ENCODE assay signal across 8 mouse cellular contexts in the genomic region with DNA sequence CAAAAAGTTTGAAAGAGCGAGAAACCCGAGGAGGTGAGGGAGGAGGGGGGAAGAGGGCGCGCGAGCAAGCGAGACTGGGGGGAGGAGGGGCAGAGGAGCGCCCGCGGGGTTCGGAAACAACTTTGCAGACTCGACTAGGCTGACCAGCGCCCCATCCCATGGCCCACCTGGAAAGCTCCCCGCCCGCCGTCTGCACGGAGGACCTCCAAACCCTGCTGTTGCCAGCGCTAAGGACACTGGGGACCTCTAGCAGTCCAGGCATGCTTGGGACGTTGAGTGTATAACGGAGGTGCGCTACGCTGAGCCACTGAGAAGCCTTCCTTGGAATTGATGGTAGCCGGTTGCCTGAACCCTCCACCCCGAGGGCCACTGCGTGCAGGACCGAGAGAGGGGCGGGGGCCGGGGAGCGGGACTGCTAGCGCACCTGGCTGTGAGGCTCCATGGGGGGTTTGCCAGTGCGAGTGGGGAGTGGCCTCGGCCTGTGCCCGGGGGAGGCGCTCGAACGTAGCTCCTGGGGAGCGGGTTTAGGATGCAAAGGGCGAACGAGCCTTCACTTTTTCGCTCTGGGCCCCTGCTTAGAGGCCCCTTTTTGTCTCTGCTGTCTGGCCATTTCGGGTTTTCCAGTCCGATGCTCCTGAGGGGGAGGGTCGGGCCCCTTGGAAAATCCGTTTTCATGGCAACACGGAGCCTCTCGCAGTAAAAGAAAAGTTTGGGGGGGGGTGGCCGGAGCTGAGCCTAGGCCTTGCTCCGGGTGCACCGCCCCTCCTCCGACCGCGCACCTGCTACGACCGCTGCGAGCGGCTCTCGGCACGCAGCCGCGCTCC. TPM values are rescaled to one million over a fixed set of nuclear protein-coding genes. Genes with fewer than 3 reads are reported as not detected.
DNase-seq lines count a peak whose midpoint lies in the region; ATAC-seq and TF ChIP-seq lines count a peak whose summit lies in the region.

No protein-coding gene starts in this region.

- no peak overlapping the region for H3K9ac ChIP-seq in heart, embryonic 16.5 days (ENCODE audit: low read length)
- no peak overlapping the region for H3K9ac ChIP-seq in heart, adult 2 months (ENCODE audit: low read depth, low read length)
- 0 out of 2 replicates have a peak overlapping the region, but pooled peaks have one; percentile 20 for H3K9ac ChIP-seq in hindbrain, embryonic 14.5 days
- H3K9ac ChIP-seq in neural tube, embryonic 11.5 days (ENCODE audit: low read length), result peak overlapping the region; percentile 14; the same call in 1 of the 2 replicates

- intact Hi-C loops in heart, adult 2 months (cut with DNase I), result no loop called here
- intact Hi-C loops in left cerebral cortex, postnatal 14 days (cut with DNase I), result loop anchor here (10.0 kb wide), 1 partner anchor 389 kb away; no protein-coding TSS in a partner anchor

- no peak for DNase-seq in heart, adult 2 months
- peak; percentile 39 for DNase-seq in embryo, embryonic 10 days (ENCODE audit: low spot score)
- no peak for DNase-seq in hindbrain, embryonic 14.5 days (ENCODE audit: low spot score)
- DNase-seq in neural tube, embryonic 11.5 days (ENCODE audit: low spot score), result peak; percentile 64
- no peak for DNase-seq in frontal cortex, adult 2 months (ENCODE audit: extremely low spot score in 1 of 2, low spot score in 1 of 2)
- no peak for DNase-seq in spleen, postnatal 4 days (ENCODE audit: low spot score in 2 of 2)
- no peak for DNase-seq in left cerebral cortex, postnatal 14 days (ENCODE audit: low spot score in 2 of 2)

- no peaks in the 10 kb centered on the region for H3K4me1 ChIP-seq in heart, embryonic 16.5 days (ENCODE audit: control insufficient read depth, insufficient read depth, low read length)
- no peaks in the 10 kb centered on the region for H3K4me1 ChIP-seq in heart, adult 2 months (ENCODE audit: control insufficient read depth, insufficient read depth, low read length)
- no peaks in the 10 kb centered on the region for H3K4me1 ChIP-seq in hindbrain, embryonic 14.5 days (replicated peaks; ENCODE audit: control insufficient read depth, insufficient read depth, low read length)
- H3K4me1 ChIP-seq in neural tube, embryonic 11.5 days (ENCODE audit: control insufficient read depth, insufficient read depth, low read length), result peaks cover 2% of the 10 kb centered on the region; the same call in 1 of the 2 replicates

- H3K27me3 ChIP-seq in heart, embryonic 16.5 days (ENCODE audit: control insufficient read depth, insufficient read depth, low read length), result peaks cover 59% of the 10 kb centered on the region
- H3K27me3 ChIP-seq in heart, adult 2 months (ENCODE audit: control insufficient read depth, insufficient read depth, low read length), result peaks cover 29% of the 10 kb centered on the region
- peaks cover 30% of the 10 kb centered on the region for H3K27me3 ChIP-seq in hindbrain, embryonic 14.5 days (ENCODE audit: control insufficient read depth, insufficient read depth, low read length)
- peaks cover 10% of the 10 kb centered on the region; the same call in 1 of the 2 replicates for H3K27me3 ChIP-seq in neural tube, embryonic 11.5 days (ENCODE audit: control insufficient read depth, insufficient read depth, low read length)

- H3K79me2 ChIP-seq in heart, adult 2 months (replicated peaks; ENCODE audit: control insufficient read depth, insufficient read depth, low read length), result no peaks in the 10 kb centered on the region

- WGBS in heart, embryonic 16.5 days, result 16% methylated on average over 49 of the region's 59 CpGs
- WGBS in heart, adult 2 months, result 23% methylated on average over 59 of the region's 59 CpGs
- WGBS in hindbrain, embryonic 14.5 days, result 25% methylated on average over 46 of the region's 59 CpGs
- WGBS in neural tube, embryonic 11.5 days, result 18% methylated on average over 41 of the region's 59 CpGs

- ATAC-seq in heart, embryonic 16.5 days (replicated peaks; ENCODE audit: extremely low read depth, insufficient read depth, low FRiP score), result no peak
- ATAC-seq in hindbrain, embryonic 14.5 days (ENCODE audit: low FRiP score), result peak; percentile 21; the same call in 1 of the 2 replicates
- peak; percentile 37 for ATAC-seq in neural tube, embryonic 11.5 days (ENCODE audit: insufficient read depth, low FRiP score, low TSS enrichment)

- no peak for TF ChIP-seq POLR2A in heart, adult 2 months (IDR thresholded peaks at IDR 0.05; ENCODE audit: insufficient read depth, low read depth, low read length)

- peak overlapping the region; percentile 59 for H3K4me3 ChIP-seq in heart, embryonic 16.5 days (ENCODE audit: low read length)
- no peak overlapping the region for H3K4me3 ChIP-seq in heart, adult 2 months
- H3K4me3 ChIP-seq in hindbrain, embryonic 14.5 days (replicated peaks; ENCODE audit: low read length), result peak overlapping the region; percentile 48
- peak overlapping the region; percentile 58 for H3K4me3 ChIP-seq in neural tube, embryonic 11.5 days (ENCODE audit: low read depth, low read length)

- H3K4me2 ChIP-seq in heart, embryonic 16.5 days (ENCODE audit: low read depth, low read length), result peak overlapping the region; percentile 74
- peak overlapping the region; percentile 64 for H3K4me2 ChIP-seq in hindbrain, embryonic 14.5 days (replicated peaks)
- peak overlapping the region; percentile 52 for H3K4me2 ChIP-seq in neural tube, embryonic 11.5 days (ENCODE audit: low read depth)

- TF ChIP-seq CTCF in heart, adult 2 months (IDR thresholded peaks at IDR 0.05), result no peak

- H3K27ac ChIP-seq in heart, embryonic 16.5 days (ENCODE audit: low read length), result no peak overlapping the region
- H3K27ac ChIP-seq in heart, adult 2 months, result no peak overlapping the region
- H3K27ac ChIP-seq in hindbrain, embryonic 14.5 days, result 0 out of 2 replicates have a peak overlapping the region, but pooled peaks have one; percentile 14
- peak overlapping the region; percentile 64 for H3K27ac ChIP-seq in neural tube, embryonic 11.5 days (ENCODE audit: low read depth, low read length)

- no peaks in the 10 kb centered on the region for H3K9me3 ChIP-seq in heart, embryonic 16.5 days (replicated peaks; ENCODE audit: control insufficient read depth, low read length)
- H3K9me3 ChIP-seq in hindbrain, embryonic 14.5 days (ENCODE audit: control insufficient read depth, low read length), result no peaks in the 10 kb centered on the region
- H3K9me3 ChIP-seq in neural tube, embryonic 11.5 days (ENCODE audit: control insufficient read depth, low read length), result no peaks in the 10 kb centered on the region

- no peaks in the 10 kb centered on the region for H3K36me3 ChIP-seq in heart, embryonic 16.5 days (ENCODE audit: control insufficient read depth, insufficient read depth)
- H3K36me3 ChIP-seq in heart, adult 2 months (ENCODE audit: control insufficient read depth, insufficient read depth, low read length), result no peaks in the 10 kb centered on the region
- H3K36me3 ChIP-seq in hindbrain, embryonic 14.5 days (replicated peaks; ENCODE audit: control insufficient read depth, insufficient read depth), result no peaks in the 10 kb centered on the region
- H3K36me3 ChIP-seq in neural tube, embryonic 11.5 days (ENCODE audit: control insufficient read depth, insufficient read depth, low read length), result no peaks in the 10 kb centered on the region

- TF ChIP-seq EP300 in heart, adult 2 months (IDR thresholded peaks at IDR 0.05; ENCODE audit: insufficient read depth, low read depth, low read length), result no peak

RNA-seq across cellular contexts. Expression of gene Sox3, which starts 0.7 kb away (rescaled TPM):
- 0.07 TPM in 1 of 2 replicates, not detected in the other for polyA plus RNA-seq in heart, embryonic 16.5 days (2015; fragmentation: Nextera tagmentation; extraction: Ambion mirVana)
- not detected for total RNA-seq in heart, adult 2 months (2021)
- not detected in 2 replicates for polyA plus RNA-seq in heart, adult 2 months (2012; rRNA removed)
- 1.2 and 1.3 TPM in 2 replicates for polyA plus RNA-seq in hindbrain, embryonic 14.5 days (2014; fragmentation: Nextera tagmentation; extraction: Ambion mirVana)
- 9.4 and 11.0 TPM in 2 replicates for polyA plus RNA-seq in neural tube, embryonic 11.5 days (2014; fragmentation: Nextera tagmentation; extraction: Ambion mirVana)
- 1.8 TPM in 2 replicates for polyA plus RNA-seq in frontal cortex, adult 2 months (2012; rRNA removed)
- 1 to 10 TPM; 2.7 to 3.3 TPM for total RNA-seq in left cerebral cortex, postnatal 14 days (2021)

Comparison
In these comparisons a context has a peak if more than half of its experiments do, and no peak if none do; other contexts are left out.
1. H3K27ac ChIP-seq: peak in hindbrain, embryonic 14.5 days (single experiment) and neural tube, embryonic 11.5 days (single experiment); none in heart, embryonic 16.5 days (single experiment) and heart, adult 2 months (single experiment).
2. H3K9ac ChIP-seq: peak in hindbrain, embryonic 14.5 days (single experiment) and neural tube, embryonic 11.5 days (single experiment); none in heart, embryonic 16.5 days (single experiment) and heart, adult 2 months (single experiment).
3. DNase-seq: peak in embryo, embryonic 10 days (single experiment) and neural tube, embryonic 11.5 days (single experiment); none in heart, adult 2 months (0 of 2), hindbrain, embryonic 14.5 days (single experiment), frontal cortex, adult 2 months (0 of 2), spleen, postnatal 4 days (0 of 2) and left cerebral cortex, postnatal 14 days (0 of 2).
4. Peak in every context shown above with its lines, with median percentiles within 50 percentile points of each other: H3K4me2 ChIP-seq.